Mouse (Mus musculus) lung, embryonic 14.5 days (tissue): Measurements from ENCODE around the gene Gpalpp1. TPM values are rescaled to one million over a fixed set of nuclear protein-coding genes. Genes with fewer than 3 reads are reported as not detected.

Experiments used
- ATAC-seq: fragments of 200-750 bp; cut with Nextera tagmentation; 2 replicates; pipeline ENCODE4 v1.8.0; 2017; ENCODE audit warnings: mild to moderate bottlenecking, moderate TSS enrichment, moderate library complexity; ENCODE audit not compliant: insufficient read depth
- DNase-seq: peaks from one replicate; pipeline ENCODE4 v3.0.0-alpha.2; 2015
- H3K27ac ChIP-seq: fragments of 300-500 bp; sonication (generic); 2 replicates; pipeline ENCODE4 v1.5.1; 2014; ENCODE audit warnings: low read depth, mild to moderate bottlenecking, moderate library complexity
- H3K27me3 ChIP-seq: fragments of 300-500 bp; sonication (generic); 2 replicates; pipeline ENCODE4 v1.6.1; 2014; ENCODE audit warnings: low read length, control low read depth; ENCODE audit not compliant: insufficient read depth
- H3K36me3 ChIP-seq: fragments of 300-500 bp; sonication (generic); 2 replicates; pipeline ENCODE4 v1.6.1; 2014; ENCODE audit warnings: control low read depth; ENCODE audit not compliant: insufficient read depth
- H3K4me1 ChIP-seq: fragments of 300-500 bp; sonication (generic); 2 replicates; pipeline ENCODE4 v1.6.1; 2014; ENCODE audit warnings: antibody characterized with exemption, control low read depth; ENCODE audit not compliant: insufficient read depth
- H3K4me2 ChIP-seq: fragments of 300-500 bp; sonication (generic); 2 replicates; pipeline ENCODE4 v1.6.1; 2014; ENCODE audit warnings: mild to moderate bottlenecking
- H3K4me3 ChIP-seq: fragments of 300-500 bp; sonication (generic); 2 replicates; pipeline ENCODE4 v1.5.1; 2014; ENCODE audit warnings: low read depth, low read length
- H3K9ac ChIP-seq: fragments of 300-500 bp; sonication (generic); 2 replicates; pipeline ENCODE4 v1.6.1; 2014
- H3K9me3 ChIP-seq: fragments of 300-500 bp; sonication (generic); 2 replicates; pipeline ENCODE4 v1.6.1; 2016; ENCODE audit warnings: low read depth, low read length, control low read depth
- CTCF ChIP-seq: IDR thresholded peaks from 2 replicates; pipeline ENCODE4 v1.5.1; 2016; ENCODE audit warnings: antibody characterized with exemption, low read depth
- WGBS: fragments of 180-500 bp; shearing (Covaris S2); extraction: QIAGEN DNeasy Blood & Tissue Kit; methylation state at CpG from one replicate; pipeline ENCODE4 v1.1.7; 2014; 5-methylcytosine and 5-hydroxymethylcytosine counted together
- polyA plus RNA-seq: library from polyadenylated mRNA; unstranded; fragments of >200 nt; fragmentation: Nextera tagmentation; extraction: Ambion mirVana; gene quantifications from 2 replicates; pipeline ENCODE4 v1.2.1, GENCODE M21; 2014

Gene Gpalpp1
- polyA plus RNA-seq, 1 experiment from 2014 or later: 13.6 TPM

DNA sequence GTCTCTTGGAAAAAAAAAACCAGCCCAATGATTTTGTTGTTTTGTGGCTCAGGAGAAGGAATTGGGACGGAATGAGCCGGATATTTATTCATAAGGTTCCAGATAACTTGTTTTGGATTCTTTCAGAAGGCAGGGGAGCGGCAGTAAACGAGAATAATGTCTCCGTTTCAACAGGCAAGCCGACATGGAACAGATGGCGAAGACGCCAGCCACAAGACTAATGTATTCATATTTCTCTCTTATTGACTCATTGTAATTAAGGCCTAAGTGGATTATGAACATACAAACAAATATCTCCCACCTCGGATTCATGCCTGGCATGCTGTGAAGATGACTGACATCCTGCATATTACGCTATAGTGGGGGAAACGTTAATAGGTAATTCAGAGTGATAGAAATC is 56.8 kb downstream of the Gpalpp1 start:
- H3K27me3 ChIP-seq: no peaks in the 10 kb centered on the region
- H3K27ac ChIP-seq: no peak overlapping the region
- no peak overlapping the region for H3K9ac ChIP-seq
- no peak for DNase-seq
- H3K4me1 ChIP-seq: no peaks in the 10 kb centered on the region
- no peak for TF ChIP-seq CTCF
- no peaks in the 10 kb centered on the region for H3K36me3 ChIP-seq
- no peaks in the 10 kb centered on the region for H3K9me3 ChIP-seq
- H3K4me3 ChIP-seq: no peak overlapping the region
- WGBS: 74% methylated on average over 11 of the region's 11 CpGs
- no peak overlapping the region for H3K4me2 ChIP-seq
- ATAC-seq: no peak

DNA sequence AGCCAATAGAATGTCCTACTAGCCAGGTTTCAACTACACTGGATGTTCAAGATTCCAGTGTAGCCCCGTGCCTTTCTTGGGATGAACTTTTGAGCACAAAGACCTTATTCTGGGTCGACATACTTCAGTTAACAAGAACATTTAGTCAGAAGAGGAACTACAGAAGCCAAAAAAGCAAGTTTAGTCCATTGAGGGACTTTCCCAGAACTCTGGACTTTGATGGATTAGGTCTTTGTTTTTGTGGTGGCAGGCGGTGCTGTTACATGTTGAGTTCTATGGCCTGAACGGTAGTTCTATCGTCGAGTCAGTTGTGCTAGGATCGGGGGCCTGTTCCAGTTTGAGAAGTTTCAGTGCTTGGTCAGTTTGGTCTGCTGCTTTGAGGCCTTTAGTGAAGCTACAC is 58.6 kb downstream of the Gpalpp1 start:
- Histone ChIP-seq H3K36me3 (no peaks in the 10 kb centered on the region), H3K4me2 (no peak overlapping the region), H3K27ac (no peak overlapping the region), H3K4me3 (no peak overlapping the region), H3K27me3 (no peaks in the 10 kb centered on the region), H3K9ac (no peak overlapping the region), H3K9me3 (no peaks in the 10 kb centered on the region), H3K4me1 (no peaks in the 10 kb centered on the region)
- DNase-seq: no peak
- no peak for ATAC-seq
- 65% methylated on average over 7 of the region's 7 CpGs for WGBS
- TF ChIP-seq CTCF: no peak

GRCm38 (mm10) chr14:76045767-76046166 is 64.8 kb downstream of the Gpalpp1 start:
- H3K36me3 ChIP-seq: no peaks in the 10 kb centered on the region
- no peaks in the 10 kb centered on the region for H3K27me3 ChIP-seq
- H3K9ac ChIP-seq: no peak overlapping the region
- no peaks in the 10 kb centered on the region for H3K4me1 ChIP-seq
- no peak overlapping the region for H3K4me2 ChIP-seq
- WGBS: 63% methylated on average over 1 of the region's 1 CpGs
- no peak for ATAC-seq
- H3K27ac ChIP-seq: no peak overlapping the region
- TF ChIP-seq CTCF: no peak
- no peak for DNase-seq
- H3K4me3 ChIP-seq: no peak overlapping the region
- no peaks in the 10 kb centered on the region for H3K9me3 ChIP-seq

GRCm38 (mm10) chr14:76044164-76044557 is 66.4 kb downstream of the Gpalpp1 start:
- 67% methylated on average over 3 of the region's 3 CpGs for WGBS
- H3K27me3 ChIP-seq: no peaks in the 10 kb centered on the region
- H3K9me3 ChIP-seq: no peaks in the 10 kb centered on the region
- H3K27ac ChIP-seq: no peak overlapping the region
- ATAC-seq (no peak), DNase-seq (no peak)
- H3K9ac ChIP-seq: no peak overlapping the region
- no peak overlapping the region for H3K4me3 ChIP-seq
- H3K36me3 ChIP-seq: no peaks in the 10 kb centered on the region
- TF ChIP-seq CTCF: no peak
- H3K4me1 ChIP-seq: no peaks in the 10 kb centered on the region
- H3K4me2 ChIP-seq: no peak overlapping the region

GRCm38 (mm10) chr14:76043251-76044163 is 67.1 kb downstream of the Gpalpp1 start:
- ATAC-seq: no peak
- Histone ChIP-seq H3K4me2 (no peak overlapping the region), H3K4me3 (no peak overlapping the region), H3K27ac (no peak overlapping the region), H3K9ac (no peak overlapping the region), H3K9me3 (no peaks in the 10 kb centered on the region), H3K36me3 (no peaks in the 10 kb centered on the region), H3K4me1 (no peaks in the 10 kb centered on the region), H3K27me3 (no peaks in the 10 kb centered on the region)
- DNase-seq: no peak
- no peak for TF ChIP-seq CTCF
- 74% methylated on average over 14 of the region's 14 CpGs for WGBS

Other genes starting within 250 kb of the Gpalpp1 start
- gene Kctd4, start 155.8 kb downstream of the Gpalpp1 start, polyA plus RNA-seq: 0.69 and 0.97 TPM in 2 replicates
- gene Gtf2f2, start 99.9 kb downstream of the Gpalpp1 start, polyA plus RNA-seq: 37.5 and 40.8 TPM in 2 replicates
- 15.2 and 15.5 TPM in 2 replicates for gene Nufip1, start 131 bp upstream of the Gpalpp1 start, polyA plus RNA-seq